Mouse (Mus musculus) cerebellum, adult 2 months (tissue): ENCODE data around the gene Fsip2.

Experiments
- CTCF ChIP-seq: fragments of 200-500 bp; IDR thresholded peaks from 2 replicates; pipeline ENCODE4 v1.5.1; 2011; ENCODE audit warnings: low read depth, mild to moderate bottlenecking, control low read depth, low read length, moderate library complexity, borderline replicate concordance; ENCODE audit not compliant: insufficient read depth
- POLR2A ChIP-seq: fragments of 200-500 bp; IDR thresholded peaks from 2 replicates; pipeline ENCODE4 v1.6.1; 2011; ENCODE audit warnings: low read length, control low read depth, borderline replicate concordance; ENCODE audit not compliant: insufficient read depth

GRCm38 (mm10) chr2:83052914-83053690 is 109.7 kb downstream of the Fsip2 start:
- TF ChIP-seq POLR2A, result no peak
- no peak for TF ChIP-seq CTCF
